Mouse (Mus musculus): ENCODE measurements around the gene Olfr2.

Gene Olfr2

GRCm38 (mm10) chr7:107005972-107006371 is at the start of gene Olfr2:
Gene Olfr2, minus strand, starts transcription at chr7:107006072.
- no peak for DNase-seq (ENCODE audit: low read depth)

GRCm38 (mm10) chr7:107047578-107047977 is 41.7 kb upstream of the Olfr2 start:
- DNase-seq (ENCODE audit: low read depth), result no peak

GRCm38 (mm10) chr7:107045833-107046232 is 40.0 kb upstream of the Olfr2 start:
- peak; percentile 73 for DNase-seq (ENCODE audit: low read depth)

GRCm38 (mm10) chr7:107044407-107044806 is 38.5 kb upstream of the Olfr2 start:
- DNase-seq (ENCODE audit: low read depth), result no peak

- DNase-seq (ENCODE audit: low read depth), result no peak
These were observed 37.3 kb upstream of the Olfr2 start for GRCm38 (mm10) chr7:107043136-107043535.

- DNase-seq (ENCODE audit: low read depth), result no peak
These were observed 34.2 kb upstream of the Olfr2 start for GRCm38 (mm10) chr7:107039934-107040563.

- no peak for DNase-seq (ENCODE audit: low read depth)
These were observed 25.0 kb upstream of the Olfr2 start, which contains the start of gene Olfr713 for GRCm38 (mm10) chr7:107030874-107031273. Gene Olfr713, plus strand, starts transcription at chr7:107031174.

GRCm38 (mm10) chr7:107004169-107004568 is 1.7 kb downstream of the Olfr2 start:
- no peak for DNase-seq (ENCODE audit: low read depth)

GRCm38 (mm10) chr7:107000798-107001197 is 5.1 kb downstream of the Olfr2 start:
- no peak for DNase-seq (ENCODE audit: low read depth)

GRCm38 (mm10) chr7:106985236-106985635 is 20.6 kb downstream of the Olfr2 start:
- peak; percentile 4 for DNase-seq (ENCODE audit: low read depth)

GRCm38 (mm10) chr7:106975353-106975752 is 30.5 kb downstream of the Olfr2 start, which contains the start of gene Olfr711:
Gene Olfr711, minus strand, starts transcription at chr7:106975453.
- no peak for DNase-seq (ENCODE audit: low read depth)

- peak; percentile 44 for DNase-seq (ENCODE audit: low read depth)
These were observed 38.4 kb downstream of the Olfr2 start for GRCm38 (mm10) chr7:106967503-106967902.

- no peak for DNase-seq (ENCODE audit: low read depth)
These were observed 42.0 kb downstream of the Olfr2 start, which contains the start of gene Olfr6 for GRCm38 (mm10) chr7:106963837-106964236. Gene Olfr6, minus strand, starts transcription at chr7:106963937.

GRCm38 (mm10) chr7:106948212-106948611 is 57.7 kb downstream of the Olfr2 start, which contains the start of gene Olfr710:
Gene Olfr710, minus strand, starts transcription at chr7:106948312.
- no peak for DNase-seq (ENCODE audit: low read depth)
